Mouse (Mus musculus) ES-E14 (cell line): ENCODE data around the gene Timmdc1.

Source experiments
- CHD2 ChIP-seq: IDR thresholded peaks from 2 replicates; pipeline ENCODE4 v1.6.1; 2014; ENCODE audit warnings: mild to moderate bottlenecking, low read depth, low read length, inconsistent platforms
- HCFC1 ChIP-seq: IDR thresholded peaks from 2 replicates; pipeline ENCODE4 v1.6.1; 2012; ENCODE audit warnings: low read length, inconsistent platforms, borderline replicate concordance; ENCODE audit not compliant: insufficient read depth
- ZC3H11A ChIP-seq: IDR thresholded peaks from 2 replicates; pipeline ENCODE4 v1.6.1; 2012; ENCODE audit warnings: low read depth, mild to moderate bottlenecking, inconsistent platforms, low read length, borderline replicate concordance
- ZNF384 ChIP-seq: IDR thresholded peaks from 2 replicates; pipeline ENCODE4 v1.6.1; 2012; ENCODE audit warnings: low read depth, low read length, inconsistent platforms

- TF ChIP-seq HCFC1, result no peak
- no peak for TF ChIP-seq ZC3H11A
- TF ChIP-seq ZNF384, result no peak
- no peak for TF ChIP-seq CHD2
Measured at GRCm38 (mm10) chr16:38454533-38455254, 67.8 kb downstream of the Timmdc1 start.
